Mouse (Mus musculus) liver, postnatal 0 days (tissue): ENCODE measurements around the gene Kmt2a. TPM values are rescaled to one million over a fixed set of nuclear protein-coding genes. Genes with fewer than 3 reads are reported as not detected.

Experiments
- ATAC-seq: fragments of 200-750 bp; cut with Nextera tagmentation; 2 replicates; pipeline ENCODE4 v1.8.0; 2017; ENCODE audit warnings: mild to moderate bottlenecking, moderate library complexity
- DNase-seq: peaks from one replicate; pipeline ENCODE4 v3.0.0-alpha.2; 2016
- H3K27ac ChIP-seq: fragments of 300-500 bp; sonication (generic); 2 replicates; pipeline ENCODE4 v1.5.1; 2014; ENCODE audit warnings: antibody characterized with exemption, moderate library complexity, mild to moderate bottlenecking, low read depth
- H3K27me3 ChIP-seq: fragments of 300-500 bp; sonication (generic); 2 replicates; pipeline ENCODE4 v1.6.1; 2014; ENCODE audit warnings: low read length, control low read depth, mixed read lengths; ENCODE audit not compliant: insufficient read depth
- H3K36me3 ChIP-seq: fragments of 300-500 bp; sonication (generic); replicated peaks from 2 replicates; pipeline ENCODE4 v1.6.1; 2014; ENCODE audit warnings: mild to moderate bottlenecking, control low read depth, low read length, moderate library complexity, mixed read lengths; ENCODE audit not compliant: insufficient read depth
- H3K4me1 ChIP-seq: fragments of 300-500 bp; sonication (generic); 2 replicates; pipeline ENCODE4 v1.6.1; 2014; ENCODE audit warnings: antibody characterized with exemption, mild to moderate bottlenecking, control low read depth; ENCODE audit not compliant: insufficient read depth
- H3K4me2 ChIP-seq: fragments of 300-500 bp; sonication (generic); 2 replicates; pipeline ENCODE4 v1.6.1; 2014; ENCODE audit warnings: low read depth, mild to moderate bottlenecking, low read length, moderate library complexity, mixed read lengths
- H3K4me3 ChIP-seq: fragments of 300-500 bp; sonication (generic); 2 replicates; pipeline ENCODE4 v1.5.1; 2014; ENCODE audit warnings: low read depth, low read length
- H3K9ac ChIP-seq: fragments of 300-500 bp; sonication (generic); replicated peaks from 2 replicates; pipeline ENCODE4 v1.6.1; 2014; ENCODE audit warnings: mild to moderate bottlenecking, moderate library complexity
- H3K9me3 ChIP-seq: fragments of 300-500 bp; sonication (generic); 2 replicates; pipeline ENCODE4 v1.6.1; 2016; ENCODE audit warnings: mild to moderate bottlenecking, control low read depth, low read length, mixed read lengths
- CTCF ChIP-seq: sonication (generic); IDR thresholded peaks from 2 replicates; pipeline ENCODE4 v1.5.1; 2016; ENCODE audit warnings: antibody characterized with exemption, low read depth
- EP300 ChIP-seq: IDR thresholded peaks from 2 replicates; pipeline ENCODE4 v1.6.1; 2016; ENCODE audit warnings: antibody characterized with exemption, low read depth, mild to moderate bottlenecking
- WGBS: fragments of 180-500 bp; shearing (Covaris S2); extraction: QIAGEN DNeasy Blood & Tissue Kit; methylation state at CpG from one replicate; pipeline ENCODE4 v1.1.7; 2014; ENCODE audit not compliant: insufficient replicate concordance; 5-methylcytosine and 5-hydroxymethylcytosine counted together
- polyA plus RNA-seq: library from polyadenylated mRNA; unstranded; fragments of >200 nt; fragmentation: Nextera tagmentation; extraction: Ambion mirVana; gene quantifications from 2 replicates; pipeline ENCODE4 v1.2.1, GENCODE M21; 2015

Kmt2a gene
- polyA plus RNA-seq, 1 experiment from 2014 or later, result 1.8 TPM

DNA sequence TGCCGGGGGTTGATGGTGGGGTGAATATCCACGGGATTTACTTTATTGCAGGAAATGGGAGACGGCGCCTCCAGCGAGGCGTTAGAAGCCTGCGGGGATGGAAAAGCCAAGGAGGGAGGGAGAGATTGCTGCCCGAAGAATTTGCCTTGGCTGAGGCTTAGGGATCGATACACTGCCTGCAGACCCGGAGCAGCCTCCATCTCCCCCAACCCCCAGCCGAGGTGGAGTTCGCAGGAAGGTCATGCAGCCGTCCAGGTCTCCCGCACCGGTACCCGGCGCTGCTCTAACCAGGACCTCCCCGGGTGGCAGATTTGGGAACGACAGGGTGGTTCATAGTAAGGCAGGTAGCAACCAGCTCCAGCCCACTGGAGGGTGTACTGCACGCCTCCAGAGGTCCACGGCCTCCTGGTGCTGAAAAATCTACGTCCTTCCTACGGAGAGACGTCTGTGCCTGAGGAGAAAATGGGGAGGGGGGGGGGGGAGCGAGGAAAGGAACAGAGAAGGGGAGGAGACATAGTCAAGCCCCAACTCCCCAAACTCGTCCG lies 1.4 kb upstream of the Kmt2a start:
- Histone ChIP-seq H3K9me3 (no peaks in the 10 kb centered on the region), H3K4me1 (peaks cover 28% of the 10 kb centered on the region), H3K4me2 (peak overlapping the region; percentile 100), H3K4me3 (peak overlapping the region; percentile 91), H3K9ac (peak overlapping the region; percentile 91), H3K27me3 (no peaks in the 10 kb centered on the region), H3K36me3 (no peaks in the 10 kb centered on the region), H3K27ac (no peak overlapping the region)
- no peak for TF ChIP-seq EP300
- ATAC-seq (peak; percentile 22; the same call in 1 of the 2 replicates), DNase-seq (peak; percentile 67)
- WGBS, result 3% methylated on average over 27 of the region's 27 CpGs

DNA sequence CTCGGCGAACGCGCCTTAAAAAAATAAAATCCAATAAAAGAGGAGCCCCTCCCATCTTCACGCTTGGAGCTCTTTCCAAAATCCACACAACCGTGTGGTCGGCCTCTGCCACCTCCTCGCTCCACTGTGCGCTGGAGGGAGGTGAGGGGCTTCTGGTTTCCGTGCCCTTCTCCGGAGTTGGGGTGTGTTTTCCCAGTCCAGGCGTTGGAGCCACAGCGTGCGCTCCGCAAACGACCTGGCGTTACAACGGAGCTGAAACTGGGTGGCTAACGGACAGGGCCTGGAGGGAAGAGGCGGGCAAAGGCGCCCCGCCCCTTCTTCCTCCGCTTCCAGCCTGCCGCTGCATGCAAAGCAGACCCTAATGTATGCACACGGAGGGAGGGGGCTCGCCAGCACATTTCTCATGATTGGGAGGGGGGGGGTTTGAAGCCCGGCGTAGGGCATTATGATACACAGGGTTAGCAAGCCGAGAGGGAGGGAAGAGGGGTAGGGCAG lies 892 bp upstream of the Kmt2a start:
- Histone ChIP-seq H3K9ac (peak overlapping the region; percentile 91), H3K27me3 (no peaks in the 10 kb centered on the region), H3K9me3 (no peaks in the 10 kb centered on the region), H3K36me3 (0 out of 2 replicates have a peak, but pooled peaks cover 2% of the 10 kb centered on the region), H3K27ac (peak overlapping the region; percentile 93), H3K4me3 (peak overlapping the region; percentile 91), H3K4me2 (peak overlapping the region; percentile 100), H3K4me1 (peaks cover 28% of the 10 kb centered on the region)
- TF ChIP-seq EP300, result no peak
- TF ChIP-seq CTCF, result no peak
- ATAC-seq (peak; percentile 16; the same call in 1 of the 2 replicates), DNase-seq (peak; percentile 79)
- under 1% methylated on average over 29 of the region's 29 CpGs for WGBS

DNA sequence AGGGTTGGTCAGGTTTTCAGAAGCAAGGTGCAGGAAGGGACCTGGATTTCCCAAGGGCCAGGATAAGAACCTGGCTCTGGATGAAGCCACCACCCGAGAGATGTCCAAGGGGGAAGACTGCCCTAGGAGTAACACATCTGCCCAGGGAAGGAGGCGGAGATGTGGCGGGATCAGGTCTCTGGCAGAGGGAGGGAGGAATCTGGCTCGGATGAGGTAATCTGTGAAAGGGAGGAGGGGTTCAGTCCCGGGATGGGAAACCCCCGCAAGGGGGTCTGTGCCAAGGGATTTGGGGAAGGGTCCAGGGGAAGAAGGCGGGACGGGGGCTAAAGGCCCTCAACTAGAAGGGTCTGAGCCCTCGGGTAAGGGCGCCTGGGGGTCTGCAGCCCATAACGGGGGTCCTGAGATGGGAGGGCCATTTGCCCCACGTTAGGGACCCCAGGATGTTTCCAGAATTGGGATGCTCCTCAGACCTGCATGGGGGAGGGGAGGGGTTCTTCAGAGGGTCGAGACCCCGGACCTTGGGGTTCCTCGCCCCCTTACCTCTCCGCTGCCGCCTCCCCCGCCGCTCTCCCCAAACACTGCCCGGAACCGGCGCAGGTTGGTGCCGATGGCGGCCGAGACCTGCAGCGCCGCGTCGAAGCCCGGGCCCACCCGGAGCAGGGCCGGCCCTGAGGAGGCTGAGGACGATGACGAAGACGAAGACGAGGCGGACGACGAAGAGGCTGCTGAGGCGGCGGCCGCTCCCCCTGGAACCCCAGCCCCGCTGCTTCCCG lies 601 bp downstream of the Kmt2a start:
- Histone ChIP-seq H3K9ac (peak overlapping the region; percentile 91), H3K36me3 (0 out of 2 replicates have a peak, but pooled peaks cover 2% of the 10 kb centered on the region), H3K4me2 (peak overlapping the region; percentile 100), H3K27me3 (no peaks in the 10 kb centered on the region), H3K9me3 (no peaks in the 10 kb centered on the region), H3K4me1 (peaks cover 28% of the 10 kb centered on the region), H3K27ac (peak overlapping the region; percentile 93), H3K4me3 (peak overlapping the region; percentile 91)
- WGBS, result 1% methylated on average over 21 of the region's 44 CpGs
- DNase-seq (peak; percentile 27), ATAC-seq (peak; percentile 28)
- TF ChIP-seq CTCF (no peak), EP300 (no peak)

DNA sequence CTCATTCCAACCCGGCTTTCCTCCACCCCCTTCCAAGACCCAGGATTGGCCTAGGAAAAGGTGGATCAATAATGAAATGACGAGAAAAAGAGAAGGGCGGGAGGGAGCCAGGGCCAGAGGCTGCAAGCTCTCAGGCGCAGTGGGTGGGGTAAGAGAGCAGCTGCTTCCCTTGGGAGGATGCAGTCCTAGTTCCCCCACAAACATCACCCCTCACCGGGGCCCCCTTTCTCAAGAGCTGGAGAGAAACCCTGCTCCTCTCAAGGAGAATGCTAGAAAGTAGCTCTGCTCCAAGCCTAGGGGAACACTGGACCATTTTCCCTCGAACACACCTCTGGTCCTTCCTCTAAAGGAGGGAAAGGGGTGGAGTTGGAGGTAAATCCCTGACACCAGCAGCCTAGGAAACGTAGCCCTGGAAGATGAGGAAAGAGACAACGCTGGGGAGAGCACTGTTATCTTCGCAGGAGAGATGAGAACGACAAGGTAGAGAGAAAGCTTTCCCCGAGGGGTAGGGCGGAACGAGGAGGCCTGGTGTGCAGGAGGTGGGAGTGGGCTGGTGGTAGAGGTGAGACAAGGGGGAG lies 1.3 kb downstream of the Kmt2a start:
- H3K4me3 ChIP-seq, result peak overlapping the region; percentile 91
- H3K4me1 ChIP-seq, result peaks cover 28% of the 10 kb centered on the region
- TF ChIP-seq CTCF, result no peak
- no peak for TF ChIP-seq EP300
- H3K27me3 ChIP-seq, result no peaks in the 10 kb centered on the region
- H3K27ac ChIP-seq, result peak overlapping the region; percentile 93
- 0 out of 2 replicates have a peak, but pooled peaks cover 2% of the 10 kb centered on the region for H3K36me3 ChIP-seq
- ATAC-seq (no peak), DNase-seq (peak; percentile 59)
- no peaks in the 10 kb centered on the region for H3K9me3 ChIP-seq
- peak overlapping the region; percentile 91 for H3K9ac ChIP-seq
- under 1% methylated on average over 13 of the region's 13 CpGs for WGBS
- peak overlapping the region; percentile 100 for H3K4me2 ChIP-seq

DNA sequence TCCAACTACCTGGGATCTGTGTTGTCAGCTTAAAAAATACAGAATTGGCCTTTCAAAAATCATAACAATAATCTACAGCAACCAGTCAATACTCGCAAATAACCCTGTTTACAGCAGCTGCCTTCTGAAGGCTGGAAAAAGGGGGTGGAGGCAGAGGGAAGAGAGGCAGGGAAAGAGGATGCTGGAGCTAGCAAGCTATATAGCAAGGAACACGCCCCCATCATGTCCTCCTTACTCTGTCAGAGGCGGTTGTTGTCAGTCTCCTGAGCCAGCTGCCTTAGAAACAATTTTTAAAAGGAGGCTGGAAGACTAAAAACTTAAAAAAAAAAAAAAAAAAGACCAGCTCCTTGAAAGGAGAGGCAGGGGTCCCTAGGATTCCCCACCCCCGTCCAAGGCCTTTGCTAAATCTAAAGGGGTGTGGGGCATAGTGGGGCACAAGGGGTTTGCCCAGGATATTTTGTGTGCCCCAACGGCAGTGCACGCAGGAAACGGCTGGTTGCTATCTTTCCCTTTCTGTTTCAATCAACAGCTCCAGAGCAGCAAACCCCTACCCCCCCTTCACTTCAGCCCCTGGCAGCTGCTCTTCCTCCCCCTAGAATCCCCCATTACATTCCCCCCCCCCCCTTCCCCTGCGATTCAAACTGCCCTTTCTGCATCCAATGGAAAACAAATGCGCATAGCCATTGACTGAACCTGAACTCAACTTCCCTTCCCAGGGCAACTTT lies 2.2 kb downstream of the Kmt2a start:
- no peaks in the 10 kb centered on the region for H3K9me3 ChIP-seq
- ATAC-seq (no peak), DNase-seq (peak; percentile 22)
- peak overlapping the region; percentile 100 for H3K4me2 ChIP-seq
- WGBS, result 19% methylated on average over 9 of the region's 9 CpGs
- peak overlapping the region; percentile 93; the same call in 1 of the 2 replicates for H3K27ac ChIP-seq
- H3K27me3 ChIP-seq, result no peaks in the 10 kb centered on the region
- H3K4me3 ChIP-seq, result peak overlapping the region; percentile 91
- H3K9ac ChIP-seq, result peak overlapping the region; percentile 31
- H3K36me3 ChIP-seq, result 0 out of 2 replicates have a peak, but pooled peaks cover 2% of the 10 kb centered on the region
- peaks cover 29% of the 10 kb centered on the region for H3K4me1 ChIP-seq
- no peak for TF ChIP-seq EP300
- TF ChIP-seq CTCF, result no peak
